Mouse (Mus musculus) hindbrain, embryonic 16.5 days (tissue): ENCODE results near the gene March1. TPM values are rescaled to one million over a fixed set of nuclear protein-coding genes. Genes with fewer than 3 reads are reported as not detected.

Experiments
- ATAC-seq: fragments of 200-750 bp; cut with Nextera tagmentation; 2 replicates; pipeline ENCODE4 v1.8.0; 2017; ENCODE audit warnings: moderate TSS enrichment, moderate library complexity
- H3K27ac ChIP-seq: fragments of 300-500 bp; sonication (generic); 2 replicates; pipeline ENCODE4 v1.5.1; 2014; ENCODE audit warnings: low read depth, mild to moderate bottlenecking, control low read depth, low read length, moderate library complexity
- H3K27me3 ChIP-seq: fragments of 300-500 bp; sonication (generic); replicated peaks from 2 replicates; pipeline ENCODE4 v1.6.1; 2014; ENCODE audit warnings: low read length; ENCODE audit not compliant: control insufficient read depth, insufficient read depth
- H3K36me3 ChIP-seq: fragments of 300-500 bp; sonication (generic); 2 replicates; pipeline ENCODE4 v1.6.1; 2014; ENCODE audit warnings: mild to moderate bottlenecking, low read length, moderate library complexity, mixed read lengths; ENCODE audit not compliant: control insufficient read depth, insufficient read depth
- H3K4me1 ChIP-seq: fragments of 300-500 bp; sonication (generic); 2 replicates; pipeline ENCODE4 v1.6.1; 2014; ENCODE audit warnings: low read depth, low read length; ENCODE audit not compliant: control insufficient read depth, insufficient read depth
- H3K4me2 ChIP-seq: fragments of 300-500 bp; sonication (generic); 2 replicates; pipeline ENCODE4 v1.6.1; 2014; ENCODE audit warnings: mild to moderate bottlenecking, low read length, control low read depth, moderate library complexity
- H3K4me3 ChIP-seq: fragments of 300-500 bp; sonication (generic); 2 replicates; pipeline ENCODE4 v1.5.1; 2014; ENCODE audit warnings: mild to moderate bottlenecking, low read length, control low read depth, moderate library complexity
- H3K9ac ChIP-seq: fragments of 300-500 bp; sonication (generic); 2 replicates; pipeline ENCODE4 v1.6.1; 2014; ENCODE audit warnings: low read depth, mild to moderate bottlenecking, control low read depth, low read length, moderate library complexity
- H3K9me3 ChIP-seq: fragments of 300-500 bp; sonication (generic); 2 replicates; pipeline ENCODE4 v1.6.1; 2014; ENCODE audit warnings: mild to moderate bottlenecking, low read length, moderate library complexity; ENCODE audit not compliant: control insufficient read depth
- WGBS: fragments of 180-500 bp; shearing (Covaris S2); extraction: QIAGEN DNeasy Blood & Tissue Kit; methylation state at CpG from one replicate; pipeline ENCODE4 v1.1.7; 2014; 5-methylcytosine and 5-hydroxymethylcytosine counted together
- polyA plus RNA-seq: library from polyadenylated mRNA; unstranded; fragments of >200 nt; fragmentation: Nextera tagmentation; extraction: Ambion mirVana; gene quantifications from 2 replicates; pipeline ENCODE4 v1.2.1, GENCODE M21; 2015

Gene March1
- polyA plus RNA-seq, 1 experiment from 2014 or later = 45.6 TPM

GRCm38 (mm10) chr8:66098148-66098547, 480.4 kb downstream of the March1 start:
- Histone ChIP-seq H3K4me1 (no peaks in the 10 kb centered on the region), H3K27ac (no peak overlapping the region), H3K9ac (no peak overlapping the region), H3K4me2 (no peak overlapping the region), H3K9me3 (no peaks in the 10 kb centered on the region), H3K4me3 (no peak overlapping the region), H3K36me3 (no peaks in the 10 kb centered on the region), H3K27me3 (no peaks in the 10 kb centered on the region)
- 95% methylated on average over 1 of the region's 1 CpGs for WGBS
- no peak for ATAC-seq

- H3K9ac ChIP-seq = no peak overlapping the region
- no peak overlapping the region for H3K4me3 ChIP-seq
- H3K27ac ChIP-seq = no peak overlapping the region
- H3K36me3 ChIP-seq = no peaks in the 10 kb centered on the region
- H3K9me3 ChIP-seq = no peaks in the 10 kb centered on the region
- whole genome bisulfite sequencing = 68% methylated on average over 2 of the region's 2 CpGs
- H3K4me2 ChIP-seq = no peak overlapping the region
- no peaks in the 10 kb centered on the region for H3K27me3 ChIP-seq
- H3K4me1 ChIP-seq = no peaks in the 10 kb centered on the region
- ATAC-seq = no peak
Measured at GRCm38 (mm10) chr8:66119294-66119693, 501.6 kb downstream of the March1 start.

- Histone ChIP-seq H3K27ac (no peak overlapping the region), H3K4me1 (no peaks in the 10 kb centered on the region), H3K4me2 (no peak overlapping the region), H3K9ac (no peak overlapping the region), H3K27me3 (no peaks in the 10 kb centered on the region), H3K4me3 (no peak overlapping the region), H3K36me3 (no peaks in the 10 kb centered on the region), H3K9me3 (no peaks in the 10 kb centered on the region)
- ATAC-seq = no peak
- 86% methylated on average over 1 of the region's 1 CpGs for WGBS
Measured at GRCm38 (mm10) chr8:66159648-66160047, 541.9 kb downstream of the March1 start.

- no peak overlapping the region for H3K4me2 ChIP-seq
- whole genome bisulfite sequencing = 69% methylated on average over 1 of the region's 1 CpGs
- no peak overlapping the region for H3K27ac ChIP-seq
- no peak overlapping the region for H3K4me3 ChIP-seq
- H3K9me3 ChIP-seq = no peaks in the 10 kb centered on the region
- ATAC-seq = no peak
- no peaks in the 10 kb centered on the region for H3K27me3 ChIP-seq
- no peaks in the 10 kb centered on the region for H3K36me3 ChIP-seq
- no peaks in the 10 kb centered on the region for H3K4me1 ChIP-seq
- H3K9ac ChIP-seq = no peak overlapping the region
Measured at GRCm38 (mm10) chr8:66166835-66167234, 549.1 kb downstream of the March1 start.

- no peak overlapping the region for H3K4me3 ChIP-seq
- no peaks in the 10 kb centered on the region for H3K4me1 ChIP-seq
- ATAC-seq = no peak
- H3K27me3 ChIP-seq = no peaks in the 10 kb centered on the region
- 79% methylated on average over 2 of the region's 2 CpGs for WGBS
- H3K4me2 ChIP-seq = no peak overlapping the region
- no peak overlapping the region for H3K9ac ChIP-seq
- no peak overlapping the region for H3K27ac ChIP-seq
- H3K9me3 ChIP-seq = no peaks in the 10 kb centered on the region
- no peaks in the 10 kb centered on the region for H3K36me3 ChIP-seq
Measured at GRCm38 (mm10) chr8:66167405-66168173, 549.9 kb downstream of the March1 start.

- Histone ChIP-seq H3K36me3 (no peaks in the 10 kb centered on the region), H3K9me3 (no peaks in the 10 kb centered on the region), H3K27ac (no peak overlapping the region), H3K4me1 (no peaks in the 10 kb centered on the region), H3K27me3 (no peaks in the 10 kb centered on the region), H3K9ac (no peak overlapping the region), H3K4me2 (no peak overlapping the region), H3K4me3 (no peak overlapping the region)
- no peak for ATAC-seq
- 86% methylated on average over 1 of the region's 1 CpGs for WGBS
Measured at GRCm38 (mm10) chr8:66179336-66179735, 561.6 kb downstream of the March1 start.

- Histone ChIP-seq H3K4me3 (no peak overlapping the region), H3K4me2 (no peak overlapping the region), H3K9ac (no peak overlapping the region), H3K27me3 (no peaks in the 10 kb centered on the region), H3K4me1 (no peaks in the 10 kb centered on the region), H3K27ac (no peak overlapping the region), H3K9me3 (no peaks in the 10 kb centered on the region), H3K36me3 (no peaks in the 10 kb centered on the region)
- no peak for ATAC-seq
- WGBS = 82% methylated on average over 4 of the region's 4 CpGs
Measured at GRCm38 (mm10) chr8:66181265-66181664, 563.6 kb downstream of the March1 start.

GRCm38 (mm10) chr8:66182257-66182656, 564.6 kb downstream of the March1 start:
- 53% methylated on average over 3 of the region's 3 CpGs for WGBS

GRCm38 (mm10) chr8:66183454-66183853, 565.8 kb downstream of the March1 start:
- H3K36me3 ChIP-seq = no peaks in the 10 kb centered on the region

More at GRCm38 (mm10) chr8:66182257-66182656, 564.6 kb downstream of the March1 start:
- H3K4me2 ChIP-seq = no peak overlapping the region
- H3K27me3 ChIP-seq = no peaks in the 10 kb centered on the region
- no peak overlapping the region for H3K27ac ChIP-seq
- no peak overlapping the region for H3K9ac ChIP-seq
- H3K4me3 ChIP-seq = no peak overlapping the region
- H3K4me1 ChIP-seq = no peaks in the 10 kb centered on the region
- no peak for ATAC-seq
- H3K36me3 ChIP-seq = no peaks in the 10 kb centered on the region
- no peaks in the 10 kb centered on the region for H3K9me3 ChIP-seq

More at GRCm38 (mm10) chr8:66183454-66183853, 565.8 kb downstream of the March1 start:
- Histone ChIP-seq H3K27me3 (no peaks in the 10 kb centered on the region), H3K4me2 (no peak overlapping the region), H3K4me3 (no peak overlapping the region), H3K9ac (no peak overlapping the region), H3K9me3 (no peaks in the 10 kb centered on the region), H3K4me1 (no peaks in the 10 kb centered on the region), H3K27ac (no peak overlapping the region)
- WGBS = 27% methylated on average over 2 of the region's 2 CpGs
- ATAC-seq = peak; percentile 81; the same call in 1 of the 2 replicates
